Mouse (Mus musculus): ENCODE measurements around the gene Itih5. TPM values are rescaled to one million over a fixed set of nuclear protein-coding genes. Genes with fewer than 3 reads are reported as not detected.

Gene Itih5
- total and polyA plus RNA-seq, 2 experiments: 4.6 to 7.4 TPM

- H3K36me3 ChIP-seq (ENCODE audit: control insufficient read depth, insufficient read depth, low read length): no peaks in the 10 kb centered on the region
- H3K4me1 ChIP-seq (ENCODE audit: control insufficient read depth, insufficient read depth, low read length): no peaks in the 10 kb centered on the region; the same call in 1 of the 2 replicates
- TF ChIP-seq POLR2A (IDR thresholded peaks at IDR 0.05; ENCODE audit: extremely low read depth, insufficient read depth, low read length) (no peak), CTCF (IDR thresholded peaks at IDR 0.05; ENCODE audit: low read depth, low read length) (no peak)
- H3K27me3 ChIP-seq (ENCODE audit: control insufficient read depth, insufficient read depth, low read length): no peaks in the 10 kb centered on the region
- no peaks in the 10 kb centered on the region for H3K79me2 ChIP-seq (ENCODE audit: control insufficient read depth, insufficient read depth, low read length)
- DNase-seq (ENCODE audit: extremely low read depth, low read depth, low spot score): no peak
- no peak overlapping the region for H3K27ac ChIP-seq (replicated peaks; ENCODE audit: insufficient read depth, low read depth, low read length)
- WGBS: 71% methylated on average over 3 of the region's 3 CpGs
- no peak overlapping the region for H3K4me3 ChIP-seq (ENCODE audit: insufficient read depth, low read depth, low read length)
- no peak overlapping the region for H3K9ac ChIP-seq (ENCODE audit: low read depth, low read length)
Observed at GRCm38 (mm10) chr2:10304911-10305310, 151.5 kb downstream of the Itih5 start.

Other genes with a start within 250 kb of the Itih5 start
- gene Taf3, start 105.0 kb upstream of the Itih5 start, total RNA-seq (2014; rRNA removed): 1.1 and 1.5 TPM in 2 replicates
- gene Taf3, start 105.0 kb upstream of the Itih5 start, polyA plus RNA-seq (2012; rRNA removed): 1.6 and 2.6 TPM in 2 replicates
- gene Atp5c1, start 73.1 kb upstream of the Itih5 start, total RNA-seq (2014; rRNA removed): 559 and 593 TPM in 2 replicates
- gene Atp5c1, start 73.1 kb upstream of the Itih5 start, polyA plus RNA-seq (2012; rRNA removed): 314 and 324 TPM in 2 replicates
- gene Kin, start 73.0 kb upstream of the Itih5 start, total RNA-seq (2014; rRNA removed): 5.2 and 7.7 TPM in 2 replicates
- gene Kin, start 73.0 kb upstream of the Itih5 start, polyA plus RNA-seq (2012; rRNA removed): 1.3 and 1.9 TPM in 2 replicates
- 677 and 1,125 TPM in 2 replicates for gene Itih2, start 22.2 kb upstream of the Itih5 start, total RNA-seq (2014; rRNA removed)
- 409 and 422 TPM in 2 replicates for gene Itih2, start 22.2 kb upstream of the Itih5 start, polyA plus RNA-seq (2012; rRNA removed)
- gene Sfmbt2, start 216.9 kb downstream of the Itih5 start, total RNA-seq (2014; rRNA removed): under 0.01 and 0.07 TPM in 2 replicates
- 0.05 and 0.06 TPM in 2 replicates for gene Sfmbt2, start 216.9 kb downstream of the Itih5 start, polyA plus RNA-seq (2012; rRNA removed)